Mouse (Mus musculus) adrenal gland, postnatal 14 days (tissue): Measurements from ENCODE around the gene Csf3. TPM values are rescaled to one million over a fixed set of nuclear protein-coding genes. Genes with fewer than 3 reads are reported as not detected.
"Not testable (repeated sequence)": the region's sequence is repeated elsewhere in the genome, so short reads cannot be mapped to it uniquely, and the experiment has no call there.

Source experiments
- DNase-seq: peaks from one replicate; pipeline ENCODE4 v3.0.0; 2021; ENCODE audit warnings: mixed read lengths
- long read RNA-seq, 2 experiments: library from polyadenylated mRNA; stranded (forward); transcript quantifications; one replicate each; pipeline ENCODE4 v2.0.0; 2021
- total RNA-seq: library from RNA; stranded (reverse); gene quantifications from 2 replicates; pipeline ENCODE4 v1.2.3, GENCODE M21; 2021

The Csf3 gene
- not detected in 2 replicates for total RNA-seq
- long read RNA-seq, experiment 1 = 0 reads
- long read RNA-seq, experiment 2 = 0 reads

DNA sequence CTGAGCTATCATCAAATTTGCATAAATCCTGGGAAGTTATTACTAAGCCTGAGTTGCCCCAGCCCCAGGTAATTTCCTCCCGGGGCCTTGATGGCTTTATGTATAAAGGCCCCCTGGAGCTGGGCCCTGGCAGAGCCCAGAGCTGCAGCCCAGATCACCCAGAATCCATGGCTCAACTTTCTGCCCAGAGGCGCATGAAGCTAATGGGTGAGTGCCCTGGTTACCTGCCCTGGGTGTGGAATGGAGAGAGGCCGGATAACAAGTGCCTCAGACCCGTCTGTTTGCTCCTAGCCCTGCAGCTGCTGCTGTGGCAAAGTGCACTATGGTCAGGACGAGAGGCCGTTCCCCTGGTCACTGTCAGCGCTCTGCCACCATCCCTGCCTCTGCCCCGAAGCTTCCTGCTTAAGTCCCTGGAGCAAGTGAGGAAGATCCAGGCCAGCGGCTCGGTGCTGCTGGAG, at the start of gene Csf3:
Gene Csf3 (plus strand): TSS at position 51 of the 458 bp plus-strand sequence.
- DNase-seq = no peak

- peak; percentile 80 for DNase-seq
These were observed 46.0 kb upstream of the Csf3 start for GRCm38 (mm10) chr11:98655076-98655475.

DNA sequence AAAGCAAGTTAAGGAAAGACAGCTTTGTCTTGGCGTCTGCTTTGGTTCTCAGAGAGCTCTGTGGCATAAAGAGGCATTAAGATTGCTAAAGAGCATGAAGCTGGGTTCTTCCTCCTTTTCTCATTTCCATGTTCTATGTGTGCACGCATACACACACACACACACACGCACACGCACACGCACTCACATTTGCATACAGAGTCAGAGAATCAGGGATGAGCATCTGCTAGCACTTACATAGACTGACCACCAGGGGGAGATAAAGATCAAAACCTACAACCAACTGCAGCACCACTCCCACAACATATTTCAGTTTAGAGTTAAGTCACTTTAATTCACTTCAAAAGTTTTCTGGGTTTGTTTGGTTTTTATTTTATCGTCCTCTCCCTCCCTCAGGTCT, 40.5 kb upstream of the Csf3 start:
- DNase-seq = peak; percentile 55

DNA sequence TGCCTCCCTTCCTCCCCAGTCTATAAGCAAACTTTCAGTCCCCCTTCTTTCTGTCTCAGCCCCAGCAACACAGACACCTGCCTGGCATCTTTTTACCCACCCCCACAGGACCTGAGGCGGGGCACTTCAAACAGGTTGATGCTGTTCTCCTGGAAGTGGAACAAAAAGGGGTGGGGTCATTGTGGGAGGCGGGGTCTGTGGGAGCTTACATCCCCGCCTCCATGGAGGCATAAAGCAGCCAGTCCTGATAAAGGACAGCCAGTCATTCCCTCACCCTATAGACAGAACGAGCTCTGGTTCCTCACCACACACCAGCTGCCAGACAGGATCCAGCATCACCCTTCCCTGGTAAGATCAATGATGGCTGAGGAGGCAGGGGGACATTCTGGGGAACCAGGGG, 37.0 kb upstream of the Csf3 start, which contains the start of gene Gsdma:
Gene Gsdma (plus strand): TSS at position 261 of the 400 bp plus-strand sequence.
- no peak for DNase-seq

- no peak for DNase-seq
These were observed 32.1 kb upstream of the Csf3 start for GRCm38 (mm10) chr11:98668984-98669383.

GRCm38 (mm10) chr11:98671284-98671815, 29.7 kb upstream of the Csf3 start:
- no peak for DNase-seq

DNA sequence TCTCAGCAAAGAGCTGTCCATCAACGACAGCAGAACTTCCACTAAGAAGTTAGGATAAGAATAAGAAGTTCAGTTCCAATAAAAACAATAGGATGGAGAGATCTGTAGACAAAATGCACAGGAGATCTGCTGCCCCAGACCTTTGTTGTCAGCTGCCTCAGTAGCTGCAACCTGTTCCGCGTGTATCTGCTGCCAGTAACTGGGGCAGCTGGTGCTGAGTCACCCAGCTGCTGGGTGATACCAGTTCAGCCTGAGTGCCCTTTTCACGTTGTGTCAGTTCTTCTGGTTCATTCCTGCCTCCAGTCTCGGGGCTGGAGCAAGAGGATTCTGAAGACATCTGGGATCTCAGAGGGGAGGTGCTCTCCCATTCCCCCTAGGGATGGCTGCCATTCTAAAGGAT, 29.2 kb upstream of the Csf3 start:
- DNase-seq = peak; percentile 41

- no peak for DNase-seq
These were observed 28.6 kb upstream of the Csf3 start for GRCm38 (mm10) chr11:98672482-98672881.

GRCm38 (mm10) chr11:98673136-98673535, 27.9 kb upstream of the Csf3 start:
- DNase-seq = peak; percentile 79

DNA sequence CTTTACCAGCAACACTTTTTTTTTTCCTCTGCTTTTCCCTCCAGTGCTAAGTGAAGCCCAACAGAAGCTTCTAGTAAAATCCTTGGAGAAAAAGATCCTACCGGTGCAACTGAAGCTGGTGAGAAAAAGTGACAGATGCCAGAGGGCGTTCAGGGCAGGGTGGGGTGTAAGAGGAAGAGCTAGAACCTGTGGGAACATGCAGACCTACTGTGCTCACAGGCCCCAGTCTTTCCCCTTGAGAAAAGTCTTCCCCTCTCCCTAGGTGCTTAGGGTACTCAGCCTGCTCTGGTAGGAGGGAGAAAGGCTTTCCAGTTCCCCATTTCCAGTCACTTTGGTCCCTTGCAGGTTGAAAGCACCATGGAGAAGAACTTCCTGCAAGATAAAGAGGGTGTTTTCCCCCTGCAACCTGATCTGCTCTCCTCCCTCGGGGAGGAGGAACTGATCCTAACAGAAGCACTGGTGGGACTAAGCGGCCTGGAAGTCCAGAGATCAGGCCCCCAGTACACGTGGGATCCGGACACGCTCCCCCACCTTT, 25.2 kb upstream of the Csf3 start:
- no peak for DNase-seq

DNA sequence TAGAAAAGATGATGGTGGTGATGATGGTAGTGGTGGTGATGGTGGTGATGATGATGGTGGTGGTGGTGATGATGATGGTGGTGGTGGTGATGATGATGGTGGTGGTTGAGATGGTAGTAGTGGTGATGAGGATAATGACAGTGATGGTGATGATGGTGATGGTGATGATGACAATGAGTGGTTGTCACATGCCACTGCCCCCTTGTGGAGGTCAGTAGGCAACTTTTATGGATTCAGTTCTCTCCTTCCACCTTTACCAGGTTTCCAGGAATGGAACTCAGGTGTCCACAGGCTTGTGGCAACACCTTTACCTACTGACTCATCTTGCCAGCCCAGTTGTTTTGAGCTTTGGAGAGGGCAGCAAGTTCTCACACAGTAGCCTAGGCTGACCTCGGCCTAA, 21.0 kb upstream of the Csf3 start:
- no peak for DNase-seq

GRCm38 (mm10) chr11:98680595-98680994, 20.5 kb upstream of the Csf3 start:
- DNase-seq = not testable (repeated sequence)

- DNase-seq = no peak
These were observed 19.9 kb upstream of the Csf3 start for GRCm38 (mm10) chr11:98681186-98681585.

GRCm38 (mm10) chr11:98681786-98682745, 19.0 kb upstream of the Csf3 start, which contains the start of gene Psmd3:
Gene Psmd3 (plus strand): TSS chr11:98682554.
- DNase-seq = peak; percentile 98

DNA sequence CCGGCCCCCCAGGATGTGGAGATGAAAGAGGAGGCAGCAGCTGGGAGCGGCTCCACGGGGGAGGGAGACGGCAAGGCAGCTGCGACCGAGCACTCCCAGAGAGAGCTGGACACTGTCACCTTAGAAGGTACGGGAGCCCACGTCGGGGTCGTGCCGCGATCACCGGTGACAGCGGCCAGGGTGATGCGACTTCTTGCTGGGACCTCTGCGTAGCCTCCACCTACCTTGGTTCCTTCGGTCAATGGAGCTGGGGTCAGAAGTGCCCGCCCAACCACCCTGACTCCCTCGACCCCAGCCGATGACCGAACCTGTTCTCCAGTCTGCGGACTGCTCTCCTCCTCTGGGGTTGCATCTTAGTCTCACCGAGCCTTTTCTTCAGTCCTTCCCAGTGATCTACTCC, 18.3 kb upstream of the Csf3 start:
- peak; percentile 35 for DNase-seq

GRCm38 (mm10) chr11:98685642-98686041, 15.4 kb upstream of the Csf3 start:
- DNase-seq = no peak

DNA sequence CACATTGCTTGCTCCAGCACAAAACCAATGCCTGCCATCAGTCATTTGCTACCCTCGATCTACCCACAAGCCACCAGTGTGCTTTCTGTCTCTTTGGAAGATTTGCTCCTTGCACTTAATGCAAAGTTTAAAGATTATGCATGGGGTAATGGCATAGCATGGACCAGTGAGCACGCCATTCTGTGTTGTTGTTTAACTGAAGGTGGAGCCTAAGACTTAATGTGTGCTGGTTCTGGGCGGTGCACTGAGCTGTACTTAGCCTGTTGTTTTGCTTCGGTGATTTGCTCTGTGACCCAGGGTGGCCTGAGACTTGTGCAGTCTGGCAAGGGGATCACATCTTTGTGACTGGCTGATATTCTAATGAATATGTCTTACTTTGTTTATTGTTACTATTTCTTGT, 14.1 kb upstream of the Csf3 start:
- DNase-seq = no peak

- no peak for DNase-seq
These were observed 13.1 kb upstream of the Csf3 start for GRCm38 (mm10) chr11:98688009-98688408.

- DNase-seq = no peak
These were observed 7.9 kb upstream of the Csf3 start for GRCm38 (mm10) chr11:98693201-98693600.

- no peak for DNase-seq
These were observed 7.3 kb upstream of the Csf3 start for GRCm38 (mm10) chr11:98693746-98694145.

- no peak for DNase-seq
These were observed 6.8 kb upstream of the Csf3 start for GRCm38 (mm10) chr11:98694301-98694700.

- DNase-seq = no peak
These were observed 5.7 kb upstream of the Csf3 start for GRCm38 (mm10) chr11:98695408-98695807.
